Mouse (Mus musculus) forebrain, embryonic 12.5 days (tissue): Measurements from ENCODE around the gene Otop2. TPM values are rescaled to one million over a fixed set of nuclear protein-coding genes. Genes with fewer than 3 reads are reported as not detected.

ENCODE experiments used
- ATAC-seq: fragments of 200-750 bp; cut with Nextera tagmentation; 2 replicates; pipeline ENCODE4 v1.8.0; 2017; ENCODE audit warnings: moderate TSS enrichment; ENCODE audit not compliant: low FRiP score
- H3K27ac ChIP-seq: fragments of 300-500 bp; sonication (generic); 2 replicates; pipeline ENCODE4 v1.5.1; 2016; ENCODE audit warnings: mild to moderate bottlenecking
- H3K27me3 ChIP-seq: fragments of 300-500 bp; sonication (generic); 2 replicates; pipeline ENCODE4 v1.6.1; 2016; ENCODE audit warnings: mild to moderate bottlenecking
- H3K36me3 ChIP-seq: fragments of 300-500 bp; sonication (generic); replicated peaks from 2 replicates; pipeline ENCODE4 v1.6.1; 2016; ENCODE audit warnings: mild to moderate bottlenecking
- H3K4me1 ChIP-seq: fragments of 300-500 bp; sonication (generic); 2 replicates; pipeline ENCODE4 v1.6.1; 2016
- H3K4me2 ChIP-seq: fragments of 300-500 bp; sonication (generic); 2 replicates; pipeline ENCODE4 v1.6.1; 2016; ENCODE audit warnings: mild to moderate bottlenecking, moderate library complexity
- H3K4me3 ChIP-seq: fragments of 300-500 bp; sonication (generic); replicated peaks from 2 replicates; pipeline ENCODE4 v1.5.1; 2016; ENCODE audit warnings: mild to moderate bottlenecking
- H3K9ac ChIP-seq: fragments of 300-500 bp; sonication (generic); 2 replicates; pipeline ENCODE4 v1.6.1; 2016; ENCODE audit warnings: mild to moderate bottlenecking
- H3K9me3 ChIP-seq: fragments of 300-500 bp; sonication (generic); 2 replicates; pipeline ENCODE4 v1.6.1; 2016
- WGBS: fragments of 180-500 bp; shearing (Covaris S2); methylation state at CpG from one replicate; pipeline ENCODE4 v1.1.7; 2016; 5-methylcytosine and 5-hydroxymethylcytosine counted together
- polyA plus RNA-seq: library from polyadenylated mRNA; unstranded; fragments of >200 nt; fragmentation: Nextera tagmentation; extraction: Ambion mirVana; gene quantifications from 2 replicates; pipeline ENCODE4 v1.2.1, GENCODE M21; 2016

Gene Otop2
- polyA plus RNA-seq, 1 experiment from 2014 or later, result not detected

DNA sequence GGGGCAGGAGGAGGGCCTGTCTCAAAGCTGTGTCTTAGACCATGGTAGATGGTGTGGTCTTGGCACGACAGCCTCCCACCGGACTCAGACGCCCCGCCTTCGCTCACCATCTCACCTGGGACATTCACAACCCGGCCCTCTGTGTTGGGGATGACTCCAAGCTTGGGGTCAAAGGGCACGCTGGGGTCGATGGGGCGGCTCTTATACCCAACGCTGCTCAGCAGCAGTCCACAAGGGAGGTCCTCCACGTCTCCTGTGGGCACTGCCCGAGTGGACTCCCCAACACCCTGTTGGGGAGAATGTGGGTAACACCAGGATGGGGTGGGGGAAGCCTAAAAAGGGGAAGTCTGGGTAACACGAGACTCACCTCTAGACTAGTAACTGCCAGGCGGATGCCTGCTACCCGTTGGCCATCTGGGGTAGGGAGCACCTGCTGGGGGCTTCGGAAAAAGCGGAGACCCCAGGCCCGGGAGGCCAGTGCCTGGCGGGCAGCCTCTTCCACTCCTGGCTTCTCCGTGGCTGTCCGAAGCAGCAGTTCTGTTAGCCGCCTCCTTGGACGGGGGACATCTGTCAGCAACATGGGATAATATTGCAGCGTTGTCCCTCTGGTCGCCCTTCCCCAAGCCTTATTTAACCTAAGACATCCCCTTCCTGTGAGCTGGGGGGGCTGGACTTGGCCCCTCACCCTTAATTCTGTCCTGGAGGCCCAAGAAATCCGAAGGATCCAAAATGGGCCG, 37.5 kb upstream of the Otop2 start:
- no peak overlapping the region for H3K4me2 ChIP-seq
- peaks cover 55% of the 10 kb centered on the region for H3K27me3 ChIP-seq
- no peak overlapping the region for H3K27ac ChIP-seq
- no peaks in the 10 kb centered on the region for H3K9me3 ChIP-seq
- WGBS, result 92% methylated on average over 27 of the region's 27 CpGs
- H3K4me3 ChIP-seq, result no peak overlapping the region
- H3K36me3 ChIP-seq, result peaks cover 18% of the 10 kb centered on the region
- H3K9ac ChIP-seq, result no peak overlapping the region
- no peak for ATAC-seq
- H3K4me1 ChIP-seq, result peaks cover 28% of the 10 kb centered on the region

DNA sequence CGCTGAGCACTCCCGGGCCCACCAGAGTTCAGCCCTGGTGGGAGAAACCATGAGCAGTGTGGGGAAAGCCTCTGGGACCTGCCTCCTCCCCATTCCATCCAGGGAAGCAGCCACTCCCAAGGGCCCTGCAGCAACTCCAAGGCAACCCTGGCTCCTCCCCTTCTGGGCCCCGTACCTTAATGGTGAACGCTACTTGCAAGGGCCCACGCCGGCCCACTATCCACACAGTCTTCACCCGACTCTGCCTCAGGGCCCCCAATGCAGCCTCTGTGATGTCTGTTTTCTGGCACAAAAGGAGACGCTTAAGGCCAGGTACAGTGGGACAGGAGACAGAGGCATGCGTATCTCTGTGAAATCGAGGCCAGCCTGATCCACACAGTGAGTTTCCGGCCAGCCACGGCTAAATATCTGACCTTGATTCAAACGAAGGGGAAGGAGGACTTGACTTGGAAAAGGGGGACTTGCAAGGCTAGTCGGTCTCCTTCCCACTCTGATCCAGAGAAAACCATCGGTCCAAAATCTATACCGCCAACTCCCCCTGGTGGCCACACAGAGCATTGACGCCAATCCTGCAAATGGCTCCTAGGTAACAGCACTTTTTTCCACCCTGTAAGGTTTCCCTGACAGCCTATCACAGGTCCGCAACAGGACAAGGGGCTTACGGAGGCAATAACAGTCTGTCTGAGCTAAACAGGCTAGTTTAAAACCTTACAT, 36.7 kb upstream of the Otop2 start:
- 29% methylated on average over 17 of the region's 19 CpGs for WGBS
- H3K9me3 ChIP-seq, result no peaks in the 10 kb centered on the region
- H3K27ac ChIP-seq, result no peak overlapping the region
- no peak overlapping the region for H3K4me3 ChIP-seq
- H3K9ac ChIP-seq, result no peak overlapping the region
- H3K4me2 ChIP-seq, result no peak overlapping the region
- ATAC-seq, result peak; percentile 34; the same call in 1 of the 2 replicates
- H3K36me3 ChIP-seq, result peaks cover 18% of the 10 kb centered on the region
- peaks cover 25% of the 10 kb centered on the region for H3K4me1 ChIP-seq
- peaks cover 47% of the 10 kb centered on the region for H3K27me3 ChIP-seq

DNA sequence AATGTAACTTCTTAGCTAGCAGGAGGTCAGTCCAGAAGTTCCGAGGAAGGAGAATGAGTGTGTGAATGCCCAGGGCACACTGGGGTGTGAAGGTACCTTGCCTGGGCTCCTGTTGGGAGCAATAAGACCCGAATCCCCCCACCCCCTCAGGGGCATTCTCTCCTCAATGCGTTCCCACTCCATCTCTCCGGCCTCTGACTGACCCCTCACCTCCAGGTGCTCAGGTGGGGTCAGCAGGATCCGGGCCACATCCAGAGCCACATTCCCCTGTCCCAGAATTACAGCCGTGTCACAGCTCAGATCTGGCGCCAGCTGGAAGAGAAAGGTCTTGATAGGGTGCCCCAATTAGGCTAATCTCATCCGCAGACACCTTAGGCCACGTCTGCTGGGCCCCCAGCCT, 35.9 kb upstream of the Otop2 start:
- H3K27ac ChIP-seq, result no peak overlapping the region
- no peaks in the 10 kb centered on the region for H3K9me3 ChIP-seq
- no peak overlapping the region for H3K9ac ChIP-seq
- ATAC-seq, result no peak
- peaks cover 39% of the 10 kb centered on the region for H3K27me3 ChIP-seq
- H3K4me2 ChIP-seq, result no peak overlapping the region
- H3K4me1 ChIP-seq, result peaks cover 26% of the 10 kb centered on the region
- no peak overlapping the region for H3K4me3 ChIP-seq
- WGBS, result 80% methylated on average over 9 of the region's 9 CpGs
- peaks cover 18% of the 10 kb centered on the region for H3K36me3 ChIP-seq

DNA sequence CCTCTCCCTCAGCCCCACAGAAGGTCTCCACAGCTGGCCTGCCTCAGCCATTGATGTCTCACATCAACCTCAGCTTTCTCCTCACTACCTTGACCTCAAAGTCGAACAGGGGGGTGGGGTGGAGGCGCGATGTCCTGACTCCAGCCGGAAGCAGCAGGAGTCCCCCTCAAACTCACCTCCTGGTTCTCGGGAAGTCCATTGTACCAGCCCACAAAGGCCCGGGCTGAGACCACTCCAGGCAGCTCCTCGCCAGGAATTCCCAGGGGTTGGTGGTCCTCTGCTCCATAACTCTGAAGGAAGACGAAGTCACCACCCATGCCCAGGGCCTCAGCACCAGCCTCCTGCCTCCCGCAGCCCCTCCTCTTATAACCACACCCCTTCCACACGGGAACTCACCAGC, 35.5 kb upstream of the Otop2 start:
- Histone ChIP-seq H3K9ac (no peak overlapping the region), H3K4me3 (no peak overlapping the region), H3K9me3 (no peaks in the 10 kb centered on the region), H3K4me1 (peaks cover 26% of the 10 kb centered on the region), H3K4me2 (no peak overlapping the region), H3K36me3 (peaks cover 18% of the 10 kb centered on the region), H3K27ac (no peak overlapping the region), H3K27me3 (peaks cover 35% of the 10 kb centered on the region)
- ATAC-seq, result no peak
- 75% methylated on average over 10 of the region's 10 CpGs for WGBS

- Histone ChIP-seq H3K4me3 (no peak overlapping the region), H3K36me3 (peaks cover 16% of the 10 kb centered on the region), H3K4me2 (no peak overlapping the region), H3K27me3 (peaks cover 20% of the 10 kb centered on the region), H3K27ac (no peak overlapping the region), H3K9me3 (no peaks in the 10 kb centered on the region), H3K4me1 (peaks cover 24% of the 10 kb centered on the region), H3K9ac (no peak overlapping the region)
- WGBS, result 79% methylated on average over 10 of the region's 10 CpGs
- no peak for ATAC-seq
Measured at GRCm38 (mm10) chr11:115272894-115273498, 34.0 kb upstream of the Otop2 start.

- 80% methylated on average over 7 of the region's 7 CpGs for WGBS
- Histone ChIP-seq H3K27me3 (peaks cover 12% of the 10 kb centered on the region), H3K4me2 (no peak overlapping the region), H3K9ac (no peak overlapping the region), H3K36me3 (peaks cover 10% of the 10 kb centered on the region), H3K9me3 (no peaks in the 10 kb centered on the region), H3K4me1 (peaks cover 26% of the 10 kb centered on the region), H3K27ac (no peak overlapping the region), H3K4me3 (no peak overlapping the region)
- ATAC-seq, result no peak
Measured at GRCm38 (mm10) chr11:115273735-115274134, 33.2 kb upstream of the Otop2 start.

- H3K27ac ChIP-seq, result no peak overlapping the region
- no peak overlapping the region; the same call in 1 of the 2 replicates for H3K9ac ChIP-seq
- 88% methylated on average over 7 of the region's 7 CpGs for WGBS
- H3K4me2 ChIP-seq, result no peak overlapping the region
- H3K27me3 ChIP-seq, result peaks cover 8% of the 10 kb centered on the region
- H3K9me3 ChIP-seq, result no peaks in the 10 kb centered on the region
- peaks cover 6% of the 10 kb centered on the region for H3K36me3 ChIP-seq
- ATAC-seq, result no peak
- H3K4me3 ChIP-seq, result no peak overlapping the region
- H3K4me1 ChIP-seq, result peaks cover 26% of the 10 kb centered on the region
Measured at GRCm38 (mm10) chr11:115274178-115274577, 32.8 kb upstream of the Otop2 start.

DNA sequence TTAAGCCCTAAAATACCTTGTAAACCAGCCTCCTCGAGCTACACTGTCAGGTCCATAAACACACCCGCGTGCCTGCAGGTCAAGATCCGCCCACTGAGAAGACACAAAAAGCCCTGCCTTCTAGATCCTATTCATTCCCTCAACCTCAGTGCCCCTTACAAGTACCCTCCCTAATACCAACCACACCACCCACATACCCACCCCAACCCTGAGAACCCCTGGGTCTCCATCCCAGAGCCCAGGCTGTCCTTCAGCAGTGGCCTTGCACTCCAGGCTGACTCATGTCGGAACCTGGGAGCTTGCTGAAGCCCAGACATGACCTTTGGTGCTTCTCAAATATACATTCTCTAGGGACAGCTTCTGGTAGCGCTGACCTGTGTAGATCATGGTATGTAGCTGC, 32.2 kb upstream of the Otop2 start:
- WGBS, result 89% methylated on average over 6 of the region's 6 CpGs
- Histone ChIP-seq H3K4me2 (no peak overlapping the region), H3K27me3 (peaks cover 2% of the 10 kb centered on the region; the same call in 1 of the 2 replicates), H3K9me3 (no peaks in the 10 kb centered on the region), H3K4me1 (peaks cover 26% of the 10 kb centered on the region), H3K4me3 (no peak overlapping the region), H3K27ac (no peak overlapping the region), H3K36me3 (no peaks in the 10 kb centered on the region), H3K9ac (no peak overlapping the region; the same call in 1 of the 2 replicates)
- ATAC-seq, result no peak

- no peak for ATAC-seq
- H3K27me3 ChIP-seq, result no peaks in the 10 kb centered on the region
- peaks cover 22% of the 10 kb centered on the region for H3K4me1 ChIP-seq
- no peak overlapping the region for H3K4me3 ChIP-seq
- no peaks in the 10 kb centered on the region for H3K9me3 ChIP-seq
- H3K27ac ChIP-seq, result no peak overlapping the region
- H3K36me3 ChIP-seq, result no peaks in the 10 kb centered on the region
- H3K4me2 ChIP-seq, result peak overlapping the region; percentile 84
- peak overlapping the region; percentile 77; the same call in 1 of the 2 replicates for H3K9ac ChIP-seq
- WGBS, result 92% methylated on average over 6 of the region's 6 CpGs
Measured at GRCm38 (mm10) chr11:115275509-115275908, 31.5 kb upstream of the Otop2 start.

GRCm38 (mm10) chr11:115275954-115276353, 31.0 kb upstream of the Otop2 start:
- no peaks in the 10 kb centered on the region for H3K9me3 ChIP-seq
- no peak for ATAC-seq
- H3K4me2 ChIP-seq, result peak overlapping the region; percentile 84
- peak overlapping the region; percentile 77 for H3K9ac ChIP-seq
- H3K36me3 ChIP-seq, result no peaks in the 10 kb centered on the region
- peak overlapping the region; percentile 51 for H3K4me3 ChIP-seq
- H3K4me1 ChIP-seq, result peaks cover 22% of the 10 kb centered on the region
- H3K27ac ChIP-seq, result no peak overlapping the region
- 68% methylated on average over 3 of the region's 3 CpGs for WGBS
- no peaks in the 10 kb centered on the region for H3K27me3 ChIP-seq

- no peaks in the 10 kb centered on the region for H3K27me3 ChIP-seq
- H3K4me2 ChIP-seq, result peak within 1 kb of the TSS; percentile 84
- peak within 1 kb of the TSS; percentile 77 for H3K9ac ChIP-seq
- no peaks in the 10 kb centered on the region for H3K9me3 ChIP-seq
- under 1% methylated on average over 42 of the region's 42 CpGs for WGBS
- peak within 1 kb of the TSS; percentile 90 for H3K27ac ChIP-seq
- H3K4me3 ChIP-seq, result peak within 1 kb of the TSS; percentile 51
- no peaks in the 10 kb centered on the region for H3K36me3 ChIP-seq
- H3K4me1 ChIP-seq, result peaks cover 22% of the 10 kb centered on the region
- ATAC-seq, result peak; percentile 96
Measured at GRCm38 (mm10) chr11:115276780-115277603, 30.0 kb upstream of the Otop2 start, which contains the start of gene Fdxr. Fdxr (minus strand) TSS chr11:115277050.

GRCm38 (mm10) chr11:115277604-115277975, 29.4 kb upstream of the Otop2 start:
- no peaks in the 10 kb centered on the region for H3K36me3 ChIP-seq
- ATAC-seq, result no peak
- H3K4me1 ChIP-seq, result peaks cover 22% of the 10 kb centered on the region
- peak overlapping the region; percentile 73 for H3K4me2 ChIP-seq
- WGBS, result 26% methylated on average over 7 of the region's 7 CpGs
- H3K9ac ChIP-seq, result peak overlapping the region; percentile 54; the same call in 1 of the 2 replicates
- peak overlapping the region; percentile 51 for H3K4me3 ChIP-seq
- no peaks in the 10 kb centered on the region for H3K27me3 ChIP-seq
- H3K9me3 ChIP-seq, result no peaks in the 10 kb centered on the region
- peak overlapping the region; percentile 90; the same call in 1 of the 2 replicates for H3K27ac ChIP-seq
